Mouse (Mus musculus) cerebellum, adult 2 months (tissue): ENCODE results near the gene Rab29.

Experiments used
- CTCF ChIP-seq: fragments of 200-500 bp; IDR thresholded peaks from 2 replicates; pipeline ENCODE4 v1.5.1; 2011; ENCODE audit warnings: low read depth, mild to moderate bottlenecking, control low read depth, low read length, moderate library complexity, borderline replicate concordance; ENCODE audit not compliant: insufficient read depth
- POLR2A ChIP-seq: fragments of 200-500 bp; IDR thresholded peaks from 2 replicates; pipeline ENCODE4 v1.6.1; 2011; ENCODE audit warnings: low read length, control low read depth, borderline replicate concordance; ENCODE audit not compliant: insufficient read depth

DNA sequence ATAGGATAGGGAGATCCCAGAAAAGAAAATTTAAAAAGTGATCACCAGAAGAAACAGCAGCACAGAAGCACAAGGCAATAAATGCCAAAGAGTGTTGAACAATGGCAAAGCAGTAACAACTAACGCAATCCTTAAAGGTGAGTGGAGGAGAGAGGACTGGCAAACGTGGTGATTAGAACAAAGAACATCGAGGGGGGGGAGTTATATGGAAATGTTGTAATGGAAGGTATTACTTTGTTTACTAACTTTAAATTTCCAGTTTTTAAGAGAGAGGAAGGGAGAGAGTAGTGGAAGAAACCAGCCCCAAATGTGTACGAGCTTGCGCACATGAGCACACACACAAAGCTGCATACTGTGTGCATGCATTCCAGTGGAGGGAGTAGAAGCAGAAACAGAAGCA lies 1.4 kb upstream of the Rab29 start:
- TF ChIP-seq POLR2A, result no peak
- TF ChIP-seq CTCF, result no peak
